Mouse (Mus musculus): ENCODE measurements around the gene Trpc4ap.

DNA sequence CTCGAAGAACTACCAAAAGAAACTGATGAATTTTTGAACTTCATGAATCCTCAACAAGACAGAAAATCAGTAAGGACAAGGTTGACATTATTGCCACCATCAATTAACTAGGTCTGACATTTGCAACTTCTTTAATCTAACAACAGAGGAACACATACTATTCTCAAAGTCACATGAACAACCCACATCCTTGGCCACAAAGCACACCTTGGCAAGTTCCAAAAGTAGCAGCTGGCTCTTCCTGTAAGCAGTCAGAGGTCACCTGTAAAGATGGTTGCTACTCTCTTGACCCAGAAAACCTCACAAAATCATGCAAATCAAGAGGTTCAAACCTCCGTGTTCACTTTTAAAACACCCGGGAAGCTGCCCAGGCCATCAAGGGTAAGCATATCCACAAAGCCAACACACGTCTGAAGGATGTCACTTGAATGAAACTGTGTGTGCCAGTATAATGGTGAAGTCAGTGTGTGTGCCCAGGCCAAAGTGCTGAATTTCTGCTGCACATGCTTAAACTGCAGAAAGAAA lies 12.5 kb downstream of the Trpc4ap start:
- TF ChIP-seq POLR2A (IDR thresholded peaks at IDR 0.05; ENCODE audit: insufficient read depth, low read length), result no peak
- no peak for TF ChIP-seq EP300 (IDR thresholded peaks at IDR 0.05; ENCODE audit: insufficient read depth, low read depth, low read length)

Data from ES-Bruce4 (cell line).